Mouse (Mus musculus): Measurements from ENCODE around the gene Theg. TPM values are rescaled to one million over a fixed set of nuclear protein-coding genes. Genes with fewer than 3 reads are reported as not detected.

Theg gene
- total RNA-seq, 2 experiments from 2014 or later, result not detected

GRCm38 (mm10) chr10:79556951-79557350, 30.2 kb downstream of the Theg start:
- no peak for DNase-seq

GRCm38 (mm10) chr10:79555238-79555724, 31.9 kb downstream of the Theg start:
- no peak for DNase-seq

DNA sequence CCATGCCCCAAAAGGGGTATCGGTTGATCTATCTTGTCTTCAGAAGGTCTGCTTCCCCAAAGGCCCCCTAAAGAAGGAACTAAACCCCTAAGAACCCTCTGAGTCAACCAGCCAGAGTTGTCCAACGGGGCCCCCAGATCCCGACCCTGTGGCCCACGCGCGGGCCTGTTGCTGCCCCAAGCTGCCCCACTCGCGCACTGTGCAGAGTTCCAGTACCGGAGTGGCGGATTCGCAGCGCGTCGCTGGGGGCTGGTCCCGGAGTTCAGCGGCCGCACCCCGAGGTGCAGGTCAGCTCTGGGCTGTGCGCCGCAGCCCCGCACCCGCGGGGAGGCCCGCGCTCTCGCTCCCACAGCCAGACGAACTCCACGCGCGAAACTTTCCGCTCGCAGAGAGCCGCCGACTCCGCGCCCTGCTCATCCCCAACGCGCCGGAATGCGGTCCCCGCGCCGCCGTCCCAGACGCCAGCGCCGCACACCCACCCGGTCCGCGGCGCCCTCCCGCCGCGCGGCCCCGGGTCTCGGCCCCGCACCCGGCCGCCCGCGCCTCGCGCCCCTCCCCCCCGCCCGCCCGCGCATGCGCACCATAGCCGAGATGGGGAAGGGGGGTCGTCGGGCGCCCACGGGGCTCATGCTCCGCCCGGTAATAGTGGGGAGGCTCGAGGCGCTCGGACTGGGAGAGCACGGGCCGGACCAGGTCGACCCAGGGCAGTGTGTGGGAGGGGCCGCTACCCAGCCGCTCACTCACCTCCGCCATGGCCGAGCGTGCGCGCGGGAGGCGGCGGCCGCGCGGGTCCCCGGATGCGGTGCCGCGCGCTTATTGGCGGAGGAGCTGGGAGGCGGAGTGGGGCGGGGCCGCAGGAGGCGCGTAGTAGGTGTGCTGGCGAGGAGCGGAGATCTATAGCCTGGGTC, 32.5 kb downstream of the Theg start, which contains the start of gene Mier2:
Gene Mier2 (minus strand): TSS at position 870 of the 908 bp plus-strand sequence.
- peak; percentile 85 to 91 for DNase-seq

GRCm38 (mm10) chr10:79553691-79554090, 33.4 kb downstream of the Theg start:
- no peak for DNase-seq

DNA sequence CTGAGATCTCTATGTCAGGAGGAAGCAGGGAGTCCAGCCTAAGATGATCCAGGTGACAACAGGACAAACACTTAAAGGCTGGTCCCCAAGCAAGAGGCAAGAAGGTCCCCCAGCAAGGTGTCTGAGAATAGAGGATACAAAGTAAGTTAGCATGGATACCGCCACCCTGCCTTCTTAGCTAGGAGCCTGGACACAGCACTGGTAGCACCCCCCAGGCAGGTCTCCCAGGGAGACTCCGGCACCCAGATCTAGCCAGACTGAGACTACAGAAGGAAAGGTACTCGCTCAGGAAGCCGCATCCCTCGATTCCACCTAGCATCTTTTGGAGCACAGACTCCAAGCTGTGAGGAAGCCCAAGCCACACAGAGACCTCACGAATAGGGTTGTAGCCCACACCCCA, 34.0 kb downstream of the Theg start:
- no peak for DNase-seq

GRCm38 (mm10) chr10:79552531-79552930, 34.6 kb downstream of the Theg start:
- no peak for DNase-seq

DNA sequence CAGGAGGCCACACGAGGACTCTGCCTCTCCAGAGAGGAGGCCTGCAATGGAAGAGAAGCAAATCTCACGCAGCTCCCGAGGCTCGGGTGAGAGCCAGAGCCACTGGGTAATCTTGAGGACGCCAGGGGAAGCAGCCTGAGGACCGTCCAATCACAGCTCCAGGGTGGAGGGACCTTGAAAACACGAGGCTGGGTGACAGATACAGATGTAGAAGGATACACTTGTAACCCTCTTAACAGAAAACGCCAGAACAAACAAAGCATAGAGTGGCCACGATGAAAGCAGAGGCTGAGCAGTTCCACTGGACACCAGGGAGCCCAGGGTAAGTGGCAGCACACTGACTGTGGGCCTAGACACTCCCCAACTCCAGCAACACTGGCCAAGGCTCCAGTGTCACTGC, 36.8 kb downstream of the Theg start:
- DNase-seq, result no peak

DNA sequence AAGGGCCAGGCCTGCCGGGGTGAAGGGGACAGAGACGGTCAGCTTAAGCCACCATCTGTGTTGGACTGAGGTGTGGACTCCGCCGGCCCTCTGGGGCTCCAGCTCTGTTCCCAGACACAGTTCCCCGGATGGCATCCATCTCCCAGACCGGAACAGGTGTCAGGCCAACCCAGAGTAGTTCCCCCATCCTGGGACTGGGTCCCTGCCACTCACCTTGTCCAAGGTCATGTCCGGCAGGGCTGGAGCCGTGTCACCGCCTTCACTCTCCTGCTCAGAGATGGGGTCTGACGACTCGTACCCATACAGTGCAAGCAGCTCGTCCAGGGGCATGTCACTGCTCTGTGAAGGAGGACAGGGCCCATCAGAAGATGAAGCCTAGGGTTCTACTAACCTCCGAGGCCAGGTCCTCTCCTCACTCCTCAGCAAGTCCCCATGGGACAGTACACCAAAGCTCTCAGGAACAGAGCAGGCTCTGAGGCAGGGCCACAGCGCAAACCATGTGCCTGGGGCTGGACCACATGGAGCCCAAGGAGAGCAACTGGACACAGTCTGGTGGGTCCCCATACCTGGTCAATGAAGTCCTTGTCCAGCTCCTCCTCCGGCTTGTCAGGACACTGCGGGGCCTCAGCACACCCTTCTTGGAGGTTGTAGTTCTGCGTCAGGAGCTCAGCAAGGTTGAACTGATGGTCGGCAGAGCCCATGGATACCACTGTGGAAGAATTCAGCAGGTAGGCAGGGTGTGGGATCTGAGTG, 38.0 kb downstream of the Theg start:
- no peak for DNase-seq

- no peak for DNase-seq
These were observed 38.6 kb downstream of the Theg start for GRCm38 (mm10) chr10:79548546-79548945.

DNA sequence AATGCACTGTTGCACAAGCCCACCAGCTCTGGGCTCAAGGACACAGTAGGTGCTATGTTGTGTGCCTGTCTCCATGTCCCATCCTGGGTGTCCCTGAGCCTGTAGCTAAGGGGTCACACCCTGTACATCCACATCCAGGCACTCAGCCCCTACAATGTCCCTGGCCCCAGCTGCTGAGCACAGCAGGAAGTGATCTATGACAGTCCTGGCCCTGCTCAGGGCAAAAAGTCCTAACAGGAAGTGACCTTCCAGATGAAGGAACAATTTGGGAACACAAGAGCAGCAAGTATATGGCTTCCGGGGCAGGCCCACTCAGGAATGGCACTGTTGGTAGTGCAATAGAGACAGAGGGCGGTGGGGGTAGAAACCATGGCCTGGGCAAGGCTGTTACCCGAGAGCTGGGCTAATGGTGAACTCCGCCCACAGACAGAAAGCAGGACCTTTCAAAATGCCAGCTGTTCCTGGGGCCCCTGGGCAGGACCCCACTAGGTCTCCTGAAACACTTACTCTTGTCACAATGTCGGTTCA, 39.9 kb downstream of the Theg start:
- no peak for DNase-seq

- no peak for DNase-seq
These were observed 40.6 kb downstream of the Theg start for GRCm38 (mm10) chr10:79546483-79546882.

GRCm38 (mm10) chr10:79545891-79546290, 41.2 kb downstream of the Theg start:
- no peak for DNase-seq

- DNase-seq, result no peak
These were observed 42.5 kb downstream of the Theg start for GRCm38 (mm10) chr10:79544631-79545030.

DNA sequence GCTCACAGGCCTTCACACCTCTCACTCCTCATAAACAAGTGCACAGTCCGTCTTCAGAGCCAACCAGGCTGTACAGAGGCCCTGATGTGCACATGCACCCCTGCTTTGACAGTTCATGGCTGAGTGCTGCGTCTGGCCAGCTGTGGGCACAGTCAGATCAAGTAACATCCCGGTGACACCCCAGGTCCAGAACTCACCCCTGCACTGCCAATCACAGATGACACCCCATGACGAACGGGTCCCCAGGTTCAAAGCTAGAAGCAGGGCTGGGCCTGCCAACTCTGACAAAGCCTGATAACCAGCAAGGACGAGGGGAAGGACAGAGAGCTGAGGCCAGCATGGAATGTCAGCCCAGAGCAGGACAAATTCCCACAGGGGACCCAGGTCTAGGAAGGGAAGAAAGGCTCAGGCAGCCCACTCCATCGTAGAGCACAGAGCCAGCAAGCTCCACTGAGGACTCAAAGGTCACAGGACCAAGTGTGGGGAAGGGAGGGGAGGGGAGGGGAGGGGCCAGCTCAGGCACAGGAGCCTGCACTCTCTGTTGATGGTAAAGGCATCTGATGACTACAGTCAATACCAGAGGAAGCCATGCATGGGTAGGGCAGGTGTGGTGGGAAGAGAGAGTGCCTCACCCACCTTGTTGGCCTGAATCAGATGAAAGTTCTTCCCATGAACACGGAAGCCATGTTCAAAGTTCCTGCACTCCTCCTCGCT, 43.1 kb downstream of the Theg start:
- DNase-seq, result peak; percentile 44 to 67

- DNase-seq, result no peak
These were observed 45.0 kb downstream of the Theg start for GRCm38 (mm10) chr10:79542171-79542570.

- no peak for DNase-seq
These were observed 45.6 kb downstream of the Theg start for GRCm38 (mm10) chr10:79541522-79541921.

- DNase-seq, result no peak
These were observed 46.4 kb downstream of the Theg start for GRCm38 (mm10) chr10:79540746-79541145.

DNA sequence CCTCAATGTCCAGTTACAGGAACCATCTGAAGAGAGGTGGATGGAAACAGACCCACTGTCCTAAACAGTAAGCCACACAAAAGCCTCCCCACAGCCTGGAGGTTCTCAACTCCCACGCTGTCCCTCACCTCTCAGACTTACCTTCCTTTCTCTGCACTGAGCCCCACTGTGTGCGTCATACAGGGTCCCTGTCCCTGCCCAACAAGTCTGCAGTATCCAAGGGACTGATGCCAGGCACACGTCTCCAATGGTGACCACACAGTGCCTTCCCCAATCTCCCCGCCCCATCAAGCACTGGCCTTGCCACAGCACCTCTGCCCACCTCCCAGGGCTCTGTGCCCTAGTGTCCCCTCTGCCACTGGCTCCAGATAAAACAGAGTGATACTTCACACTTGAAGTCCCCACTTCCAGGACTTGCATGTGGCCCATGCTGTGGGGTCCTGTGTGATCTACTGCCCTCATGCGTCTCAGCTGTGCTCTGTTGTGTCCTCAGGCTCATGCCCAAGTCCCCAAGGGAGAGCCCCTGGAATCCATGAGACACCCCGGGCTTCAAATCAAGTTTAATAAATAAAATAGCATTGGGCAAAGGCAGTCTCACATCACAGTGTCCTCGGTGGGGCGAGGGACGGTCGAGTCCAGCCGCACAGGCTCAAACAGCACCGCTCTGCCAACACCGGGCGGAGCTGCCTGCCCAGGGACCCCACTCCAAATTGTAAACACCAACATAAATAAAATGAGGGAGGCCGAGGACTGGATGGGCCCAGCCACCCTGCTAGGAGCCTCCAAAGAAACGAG, 47.2 kb downstream of the Theg start:
- DNase-seq, result no peak

DNA sequence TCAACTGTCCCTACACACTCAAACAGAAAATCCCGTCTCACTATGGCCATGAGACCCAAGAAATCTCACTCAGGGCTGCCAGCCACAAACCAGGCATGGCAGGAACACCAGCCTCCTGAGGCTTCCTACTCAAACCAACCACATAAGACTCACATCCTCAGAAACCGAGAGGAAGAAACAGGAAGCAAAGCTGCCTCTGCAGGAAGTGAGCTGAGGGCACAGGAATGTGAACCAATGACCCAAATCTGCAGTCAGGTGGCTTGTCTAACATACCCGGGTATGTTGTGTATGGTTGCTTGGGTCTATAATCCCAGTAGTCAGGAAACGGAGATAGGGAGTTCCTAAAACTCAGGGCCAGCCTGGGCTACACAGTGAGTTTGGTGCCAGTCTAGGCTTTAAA, 48.3 kb downstream of the Theg start:
- DNase-seq, result no peak

DNA sequence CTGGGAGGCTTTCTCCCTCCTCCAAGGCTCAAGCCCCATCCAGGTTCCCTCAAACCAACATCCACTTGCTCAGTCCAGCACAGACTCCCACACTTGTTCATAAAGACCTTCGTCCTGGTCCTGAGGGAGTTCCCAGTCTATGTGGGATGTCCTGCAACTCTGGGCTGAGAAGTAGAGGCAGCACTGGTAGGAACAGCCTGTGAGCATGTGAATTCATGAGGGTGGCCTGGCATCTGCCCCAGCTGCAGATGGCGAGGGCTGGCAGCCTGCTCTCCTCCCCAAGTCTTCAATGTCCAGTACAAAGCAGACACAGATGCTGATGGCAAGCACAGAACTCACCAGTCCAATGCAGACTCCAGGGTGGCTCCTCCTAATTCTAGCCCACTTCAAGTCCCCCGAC, 48.8 kb downstream of the Theg start:
- no peak for DNase-seq

DNA sequence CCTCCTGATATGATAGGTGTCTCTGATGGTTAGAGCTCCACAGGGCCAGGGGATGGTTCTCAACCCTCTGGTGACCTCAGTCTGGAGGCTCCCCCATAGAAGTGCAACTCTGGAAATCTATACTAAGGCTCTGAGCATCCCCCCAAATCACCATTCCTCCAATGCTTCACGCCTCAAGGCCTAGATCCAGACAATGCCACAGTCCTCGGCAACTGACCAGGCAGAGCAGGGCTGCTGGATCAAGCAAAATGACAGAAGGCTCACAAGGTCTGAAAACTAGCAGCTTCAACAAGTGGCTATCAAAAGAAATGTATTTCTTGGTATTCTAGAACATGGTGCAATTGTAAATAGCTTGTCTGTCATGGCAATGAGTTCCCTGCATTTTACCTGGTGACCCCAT, 49.4 kb downstream of the Theg start:
- no peak for DNase-seq
